Comparison of ENCODE assay signal across 16 mouse cellular contexts in genomic region chr2:3708621-3709020, GRCm38 (mm10).
"Had no signal": no experiment of that assay in that cellular context is flagged by ENCODE, and none has a peak within 500 bp of the region (broad histone marks: within the 10 kb centered on the region; RNA-seq: fewer than 3 reads in every experiment).

No protein-coding gene starts in this region.

- H3K4me1 ChIP-seq: neural tube, embryonic 13.5 days had no signal

- H3K36me3 ChIP-seq: neural tube, embryonic 13.5 days; neural tube, embryonic 15.5 days; stomach, embryonic 15.5 days had no signal

- H3K4me2 ChIP-seq: neural tube, embryonic 13.5 days; neural tube, embryonic 15.5 days; stomach, embryonic 15.5 days had no signal

- H3K27me3 ChIP-seq: neural tube, embryonic 13.5 days; neural tube, embryonic 15.5 days; stomach, embryonic 15.5 days had no signal

- H3K4me3 ChIP-seq: neural tube, embryonic 13.5 days; neural tube, embryonic 15.5 days; stomach, embryonic 15.5 days had no signal

- H3K27ac ChIP-seq: neural tube, embryonic 13.5 days; neural tube, embryonic 15.5 days; stomach, embryonic 15.5 days; stomach, postnatal 0 days had no signal

- H3K9ac ChIP-seq: neural tube, embryonic 13.5 days; neural tube, embryonic 15.5 days; stomach, embryonic 15.5 days had no signal

- DNase-seq: retina, postnatal 1 day; right cerebral cortex, adult 18-20 months; right cerebral cortex, postnatal 14 days; right cerebral cortex, postnatal 25 days; right cerebral cortex, postnatal 4 days; spleen, adult 18-20 months; thymus, adult 18-20 months; thymus, adult 2 months; thymus, postnatal 14 days; thymus, postnatal 25 days; thymus, postnatal 36 days; thymus, postnatal 4 days had no signal

- H3K9me3 ChIP-seq: neural tube, embryonic 13.5 days; neural tube, embryonic 15.5 days; stomach, embryonic 15.5 days had no signal
